Mouse (Mus musculus) cerebellum, adult 11-12 months (tissue): ENCODE data around the gene Rftn1.

Experiments used
- DNase-seq: peaks from one replicate; pipeline ENCODE4 v3.0.0; 2022

Gene Rftn1

GRCm38 (mm10) chr17:50086887-50087286 is 103.6 kb downstream of the Rftn1 start:
- no peak for DNase-seq

DNA sequence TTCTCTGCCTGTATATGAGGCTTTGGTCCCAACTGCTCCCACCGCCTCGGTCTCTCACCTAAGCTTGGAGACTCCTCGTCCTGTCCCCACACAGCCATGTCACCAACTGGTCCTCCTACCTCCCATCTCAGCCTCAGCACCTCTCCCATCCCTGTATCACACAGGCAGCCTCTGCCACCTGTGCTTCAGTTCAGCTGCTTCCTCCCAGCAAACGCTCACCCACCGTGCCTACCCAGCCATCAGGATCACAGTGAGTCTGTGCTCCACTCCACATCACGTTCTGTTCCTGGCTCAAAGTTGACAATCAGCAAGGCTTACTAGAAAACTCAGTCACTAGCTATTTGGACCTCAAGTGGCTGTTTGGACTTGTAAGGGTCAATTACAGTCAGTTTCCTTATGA is 105.8 kb downstream of the Rftn1 start:
- DNase-seq: no peak

DNA sequence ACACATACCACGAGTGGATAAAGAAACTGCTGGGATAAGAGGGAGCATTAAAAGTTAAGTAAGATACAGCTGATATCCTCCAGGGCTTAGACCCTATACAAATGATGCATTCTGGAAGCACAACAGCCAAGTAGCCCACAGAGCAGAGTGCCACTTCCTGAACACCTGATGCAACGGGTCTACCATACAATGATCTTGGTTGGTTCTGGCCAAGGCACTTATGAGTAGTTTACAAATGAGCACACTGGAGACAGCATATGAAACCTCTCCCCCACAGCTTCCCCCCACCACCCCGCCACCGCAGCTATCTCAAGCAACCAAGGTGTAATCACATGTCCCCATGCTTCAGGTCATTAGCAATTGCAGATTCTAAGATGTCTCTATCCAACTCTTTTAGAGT is 106.5 kb downstream of the Rftn1 start:
- no peak for DNase-seq

- DNase-seq: no peak
Observed at GRCm38 (mm10) chr17:50082947-50083346, 107.5 kb downstream of the Rftn1 start.

DNA sequence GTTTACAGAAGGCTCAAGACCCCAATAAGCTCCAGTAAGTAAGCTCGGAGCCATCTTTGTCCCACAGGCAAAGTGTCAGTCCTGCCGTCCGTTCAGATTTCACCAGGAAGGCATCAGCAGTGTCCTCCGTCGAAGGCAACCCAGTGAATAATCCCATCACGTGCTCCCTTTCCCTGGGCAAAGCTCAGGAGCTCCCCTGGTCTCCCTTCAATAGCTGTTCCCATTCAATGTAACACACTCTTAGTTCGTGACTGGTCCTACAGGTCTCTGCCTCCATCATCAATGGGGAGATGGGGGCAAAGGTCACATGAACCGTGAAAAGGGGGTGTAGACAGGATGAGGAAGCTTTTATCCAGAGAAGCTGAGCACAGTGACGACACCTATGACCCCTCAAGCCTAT is 108.8 kb downstream of the Rftn1 start:
- no peak for DNase-seq

- no peak for DNase-seq
Observed at GRCm38 (mm10) chr17:50080991-50081390, 109.5 kb downstream of the Rftn1 start.

- no peak for DNase-seq
Observed at GRCm38 (mm10) chr17:50078749-50079148, 111.7 kb downstream of the Rftn1 start.

GRCm38 (mm10) chr17:50072982-50073965 is 117.2 kb downstream of the Rftn1 start:
- DNase-seq: no peak

DNA sequence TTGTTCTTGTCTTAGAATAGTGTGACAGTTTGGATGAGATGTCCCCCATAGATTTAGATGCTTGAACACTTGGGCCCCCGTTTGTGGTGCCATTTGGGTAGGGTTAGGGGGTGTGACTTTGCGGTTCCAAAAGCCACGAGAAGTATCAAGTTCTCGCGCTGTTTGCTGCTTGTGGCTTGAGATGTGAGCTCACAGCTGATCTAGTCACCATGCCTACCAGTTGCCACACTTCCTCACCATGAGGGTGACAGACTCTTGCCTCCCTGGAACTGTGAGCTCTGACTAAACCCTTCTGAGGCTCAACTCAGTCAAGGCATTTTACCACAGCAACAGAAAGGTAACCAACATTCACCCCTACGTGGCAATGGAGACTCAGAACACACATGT is 118.9 kb downstream of the Rftn1 start:
- DNase-seq: no peak

GRCm38 (mm10) chr17:50070822-50071601 is 119.5 kb downstream of the Rftn1 start:
- no peak for DNase-seq

GRCm38 (mm10) chr17:50069897-50070636 is 120.4 kb downstream of the Rftn1 start:
- DNase-seq: no peak

- no peak for DNase-seq
Observed at GRCm38 (mm10) chr17:50069205-50069604, 121.3 kb downstream of the Rftn1 start.

DNA sequence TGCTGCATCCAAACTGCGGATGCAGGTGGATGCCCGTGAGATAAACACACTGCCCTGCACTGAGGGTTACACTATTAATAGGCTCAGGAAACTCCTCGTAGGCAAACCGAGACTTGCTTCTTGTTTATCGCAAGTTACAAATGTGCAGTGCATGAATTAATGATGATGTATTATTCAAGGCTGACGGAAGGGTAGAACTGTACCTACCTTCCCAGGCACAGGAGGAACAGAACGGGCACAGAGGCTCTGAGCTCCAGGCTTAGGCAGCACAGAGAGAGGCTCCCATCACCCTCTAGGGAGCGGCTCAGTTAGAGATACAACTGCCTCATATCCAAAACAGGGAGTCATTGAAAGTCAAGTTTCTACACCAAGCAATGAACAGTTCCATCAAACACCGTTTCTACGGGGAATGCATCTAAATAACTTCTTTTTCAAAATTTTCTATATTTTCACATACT is 121.8 kb downstream of the Rftn1 start:
- DNase-seq: no peak

DNA sequence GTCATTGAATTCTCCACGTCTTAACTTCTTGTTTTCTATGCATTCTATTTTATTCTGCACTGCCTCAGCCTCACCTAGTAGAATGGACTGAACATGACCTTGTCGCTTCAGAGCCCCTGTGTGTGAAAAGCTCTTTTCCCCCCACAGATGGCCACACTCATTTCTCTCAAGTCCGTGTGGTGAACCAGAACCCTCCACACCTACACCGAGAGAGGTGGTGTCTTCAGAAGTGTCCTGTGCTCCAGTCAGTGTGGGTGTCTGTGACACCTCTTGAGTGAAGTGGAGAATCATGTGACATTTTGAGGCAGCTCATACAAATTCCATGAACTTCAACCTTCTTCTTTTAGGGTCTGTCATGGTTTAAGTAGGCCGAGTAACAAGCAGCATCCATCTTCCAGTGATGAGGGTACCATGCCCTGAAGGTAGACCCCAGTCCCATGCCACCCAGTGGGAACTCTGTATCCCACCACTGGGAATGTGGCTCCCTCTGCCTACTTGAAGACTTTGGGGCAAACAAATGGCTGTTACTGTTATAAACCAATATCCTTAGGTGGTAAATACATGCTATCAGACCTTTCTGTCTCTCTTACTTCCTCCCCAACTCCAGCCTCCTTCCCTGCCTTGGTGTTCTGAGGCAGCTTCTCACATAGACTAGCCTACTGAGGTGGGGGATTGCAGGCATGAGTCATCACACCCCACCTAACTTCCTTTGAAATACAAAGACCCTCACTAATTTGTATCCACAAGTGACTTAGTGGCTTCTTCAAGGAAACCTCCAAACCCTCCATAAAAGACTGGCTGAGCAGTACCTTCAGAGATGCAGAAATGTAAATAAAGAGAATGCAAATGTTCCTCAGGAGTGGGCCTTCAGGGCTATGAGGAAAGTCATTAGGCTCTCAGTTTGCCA is 122.4 kb downstream of the Rftn1 start:
- no peak for DNase-seq

GRCm38 (mm10) chr17:50066822-50067713 is 123.4 kb downstream of the Rftn1 start:
- DNase-seq: no peak

DNA sequence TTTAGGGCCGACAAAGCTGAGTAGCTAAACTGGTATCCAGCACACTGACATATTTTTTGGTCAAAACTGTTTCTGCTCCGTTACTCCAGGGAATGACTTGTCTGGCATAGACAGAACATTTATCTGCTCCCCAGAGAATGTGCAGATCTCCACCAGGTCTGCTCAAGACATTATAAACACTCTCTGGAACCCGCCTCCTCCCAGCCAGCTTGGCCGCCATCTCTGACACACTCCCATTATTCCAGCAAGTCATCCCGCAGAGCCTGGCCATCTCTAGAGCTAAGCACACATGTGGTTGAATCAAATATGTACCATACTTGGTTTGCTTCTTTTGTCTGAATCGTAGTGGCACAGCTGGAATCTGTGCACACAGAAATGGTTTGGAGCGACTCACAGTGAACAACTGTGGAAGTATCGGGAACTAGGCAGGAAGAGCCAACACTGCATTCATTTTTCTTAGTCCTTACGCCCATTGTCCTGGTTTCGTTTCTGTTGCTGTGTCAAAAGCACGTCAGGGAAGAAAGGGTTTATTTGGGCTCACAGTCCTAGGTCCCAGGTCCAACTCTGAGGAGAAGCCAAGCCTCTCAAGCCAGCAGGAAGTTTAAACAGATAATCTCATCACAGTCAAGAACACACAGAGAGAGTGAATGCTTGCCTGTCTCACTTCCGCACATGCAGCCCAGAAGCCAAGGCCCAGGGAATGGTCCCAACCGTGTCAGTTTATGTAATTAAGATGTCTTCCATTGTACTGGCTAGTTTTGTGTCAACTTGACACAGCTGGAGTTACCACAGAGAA is 126.4 kb downstream of the Rftn1 start:
- DNase-seq: no peak

- no peak for DNase-seq
Observed at GRCm38 (mm10) chr17:50062649-50063048, 127.8 kb downstream of the Rftn1 start.

DNA sequence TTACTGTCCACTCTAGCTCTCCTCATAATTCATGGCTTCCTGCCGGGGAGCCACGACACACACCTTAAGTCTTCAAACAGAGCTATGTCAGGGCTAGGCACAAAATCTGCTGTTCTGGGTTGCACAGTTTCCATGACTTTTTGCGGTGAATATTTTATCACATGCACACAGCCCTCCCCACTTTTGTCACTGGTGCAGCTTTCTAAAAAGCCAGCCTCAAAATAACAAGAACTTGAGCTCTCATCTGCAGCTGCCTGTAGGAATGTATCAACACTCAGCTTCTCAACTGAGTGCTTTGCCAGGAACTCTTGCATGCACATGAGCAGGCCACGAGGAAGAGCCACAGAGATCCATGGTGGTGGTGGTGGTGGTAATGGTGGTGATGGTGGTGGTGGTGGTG is 129.0 kb downstream of the Rftn1 start:
- DNase-seq: no peak

DNA sequence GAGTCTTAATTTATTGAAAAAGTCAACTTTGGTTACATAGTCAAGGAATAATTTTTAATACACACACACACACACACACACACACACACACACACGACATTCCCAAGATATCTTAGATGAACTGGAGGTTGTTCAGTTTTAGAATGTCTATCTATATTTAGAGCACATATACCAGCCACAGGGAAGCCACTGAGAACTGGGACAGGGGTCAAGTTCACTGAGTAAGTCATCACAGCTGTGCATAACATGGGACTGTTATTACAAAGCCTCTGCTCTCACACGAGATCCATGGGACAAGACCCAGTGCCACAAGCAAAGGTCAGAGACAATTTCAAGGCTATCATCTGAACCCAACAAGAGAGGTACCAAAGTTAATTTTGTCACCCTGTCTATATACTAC is 130.3 kb downstream of the Rftn1 start:
- DNase-seq: no peak

GRCm38 (mm10) chr17:50059417-50059816 is 131.1 kb downstream of the Rftn1 start:
- DNase-seq: no peak
